Mouse (Mus musculus): ENCODE data around the gene Slc23a4. TPM values are rescaled to one million over a fixed set of nuclear protein-coding genes. Genes with fewer than 3 reads are reported as not detected.

Gene Slc23a4
- total RNA-seq (2021) (under 1 TPM; 0.16 to 0.21 TPM), polyA plus RNA-seq (2012; rRNA removed) (0.55 and 0.76 TPM in 2 replicates)
- long read RNA-seq, result 0 reads

GRCm38 (mm10) chr6:34988081-34988761, at the start of gene Slc23a4:
Gene Slc23a4 (minus strand): TSS chr6:34988404.
- intact Hi-C loops (cut with DNase I), result no loop called here
- TF ChIP-seq POLR2A (IDR thresholded peaks at IDR 0.05; ENCODE audit: insufficient read depth, low read depth, low read length) (no peak), EP300 (IDR thresholded peaks at IDR 0.05; ENCODE audit: insufficient read depth, low read depth, low read length) (no peak), CTCF (IDR thresholded peaks at IDR 0.05) (no peak)
- DNase-seq, result no peak
- Histone ChIP-seq H3K27me3 (ENCODE audit: control insufficient read depth, insufficient read depth, low read length) (no peaks in the 10 kb centered on the region), H3K36me3 (ENCODE audit: control insufficient read depth, insufficient read depth, low read length) (no peaks in the 10 kb centered on the region), H3K4me1 (ENCODE audit: control insufficient read depth, insufficient read depth, low read length) (peaks cover 4% of the 10 kb centered on the region; the same call in 1 of the 2 replicates), H3K9ac (ENCODE audit: low read depth, low read length) (no peak within 1 kb of the TSS), H3K27ac (no peak within 1 kb of the TSS), H3K79me2 (replicated peaks; ENCODE audit: control insufficient read depth, insufficient read depth, low read length) (no peaks in the 10 kb centered on the region), H3K4me3 (no peak within 1 kb of the TSS)
- WGBS, result 25% methylated on average over 20 of the region's 20 CpGs

DNA sequence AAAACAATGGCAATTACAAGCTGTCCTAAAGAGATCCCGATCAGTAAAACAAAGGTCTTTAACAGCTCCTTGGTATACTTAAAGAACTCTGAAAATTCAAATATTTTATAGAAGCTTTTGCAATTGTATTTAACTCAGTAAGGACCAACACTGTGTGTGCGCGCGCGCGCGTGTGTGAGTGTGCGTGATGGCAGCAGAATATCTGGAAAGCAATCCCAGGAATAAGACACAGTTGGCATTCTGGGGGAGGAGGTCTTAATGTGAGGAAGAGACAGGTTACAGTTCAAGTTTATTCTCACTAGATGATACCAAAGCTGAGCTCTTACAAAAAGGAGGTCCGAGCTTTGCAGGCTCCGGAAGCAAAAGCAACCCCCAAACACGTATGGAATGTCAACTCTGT, 45.1 kb upstream of the Slc23a4 start:
- no peaks in the 10 kb centered on the region for H3K79me2 ChIP-seq (replicated peaks; ENCODE audit: control insufficient read depth, insufficient read depth, low read length)
- H3K36me3 ChIP-seq (ENCODE audit: control insufficient read depth, insufficient read depth, low read length), result no peaks in the 10 kb centered on the region
- H3K4me3 ChIP-seq, result no peak overlapping the region
- intact Hi-C loops (cut with DNase I), result no loop called here
- H3K9ac ChIP-seq (ENCODE audit: low read depth, low read length), result no peak overlapping the region
- TF ChIP-seq EP300 (IDR thresholded peaks at IDR 0.05; ENCODE audit: insufficient read depth, low read depth, low read length) (no peak), POLR2A (IDR thresholded peaks at IDR 0.05; ENCODE audit: insufficient read depth, low read depth, low read length) (no peak), CTCF (IDR thresholded peaks at IDR 0.05) (no peak)
- no peaks in the 10 kb centered on the region for H3K27me3 ChIP-seq (ENCODE audit: control insufficient read depth, insufficient read depth, low read length)
- no peak overlapping the region for H3K27ac ChIP-seq
- 93% methylated on average over 11 of the region's 11 CpGs for WGBS
- no peaks in the 10 kb centered on the region for H3K4me1 ChIP-seq (ENCODE audit: control insufficient read depth, insufficient read depth, low read length)
- no peak for DNase-seq

DNA sequence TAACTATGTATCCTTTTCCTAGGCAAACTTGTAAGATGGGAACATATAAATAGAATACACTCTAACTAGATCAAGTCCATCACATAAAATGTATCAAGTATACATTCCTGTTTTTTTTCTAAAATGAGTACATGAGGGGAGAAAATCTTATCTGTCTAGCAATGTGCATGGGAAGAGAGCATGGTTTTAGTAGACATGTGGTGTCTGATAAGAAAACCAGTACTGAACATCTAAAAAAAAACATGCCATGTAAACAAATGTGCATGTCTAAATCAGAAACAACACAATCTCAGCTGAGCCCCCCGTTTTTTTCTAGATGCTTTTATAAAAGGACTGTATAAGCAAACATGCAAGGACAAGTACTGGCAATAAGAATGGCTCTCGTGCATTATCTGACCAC, 44.5 kb upstream of the Slc23a4 start:
- no peak for DNase-seq
- TF ChIP-seq POLR2A (IDR thresholded peaks at IDR 0.05; ENCODE audit: insufficient read depth, low read depth, low read length), result no peak
- no peak for TF ChIP-seq CTCF (IDR thresholded peaks at IDR 0.05)
- no peak for TF ChIP-seq EP300 (IDR thresholded peaks at IDR 0.05; ENCODE audit: insufficient read depth, low read depth, low read length)
- H3K9ac ChIP-seq (ENCODE audit: low read depth, low read length), result no peak overlapping the region
- no peaks in the 10 kb centered on the region for H3K27me3 ChIP-seq (ENCODE audit: control insufficient read depth, insufficient read depth, low read length)
- H3K27ac ChIP-seq, result no peak overlapping the region
- H3K79me2 ChIP-seq (replicated peaks; ENCODE audit: control insufficient read depth, insufficient read depth, low read length), result no peaks in the 10 kb centered on the region
- no peaks in the 10 kb centered on the region for H3K4me1 ChIP-seq (ENCODE audit: control insufficient read depth, insufficient read depth, low read length)
- H3K36me3 ChIP-seq (ENCODE audit: control insufficient read depth, insufficient read depth, low read length), result no peaks in the 10 kb centered on the region
- 65% methylated on average over 2 of the region's 2 CpGs for whole genome bisulfite sequencing
- intact Hi-C loops (cut with DNase I), result no loop called here
- no peak overlapping the region for H3K4me3 ChIP-seq

DNA sequence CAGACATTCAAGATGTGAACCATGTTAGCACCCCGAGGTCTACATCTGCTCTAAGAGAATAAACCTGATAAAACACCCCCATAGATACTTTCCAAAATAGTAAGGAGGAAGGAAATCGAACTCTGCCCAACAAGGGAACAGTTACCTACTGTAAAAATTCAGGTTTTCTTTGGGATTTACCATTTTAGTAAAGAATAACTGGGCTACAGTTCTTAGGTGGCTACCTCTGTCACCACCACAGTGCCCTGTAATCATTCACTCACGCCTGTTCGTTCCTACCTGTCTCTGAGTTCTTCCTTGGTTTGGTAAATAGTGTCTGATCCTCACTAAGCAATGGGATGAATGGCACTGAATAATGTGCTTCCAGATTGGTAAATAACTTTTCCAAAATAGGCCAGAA, 42.6 kb upstream of the Slc23a4 start:
- intact Hi-C loops (cut with DNase I), result no loop called here
- no peak for DNase-seq
- Histone ChIP-seq H3K79me2 (replicated peaks; ENCODE audit: control insufficient read depth, insufficient read depth, low read length) (no peaks in the 10 kb centered on the region), H3K4me1 (ENCODE audit: control insufficient read depth, insufficient read depth, low read length) (peaks cover 1% of the 10 kb centered on the region; the same call in 1 of the 2 replicates), H3K27me3 (ENCODE audit: control insufficient read depth, insufficient read depth, low read length) (no peaks in the 10 kb centered on the region), H3K27ac (no peak overlapping the region), H3K9ac (ENCODE audit: low read depth, low read length) (no peak overlapping the region), H3K36me3 (ENCODE audit: control insufficient read depth, insufficient read depth, low read length) (no peaks in the 10 kb centered on the region), H3K4me3 (no peak overlapping the region)
- TF ChIP-seq POLR2A (IDR thresholded peaks at IDR 0.05; ENCODE audit: insufficient read depth, low read depth, low read length), result no peak
- no peak for TF ChIP-seq EP300 (IDR thresholded peaks at IDR 0.05; ENCODE audit: insufficient read depth, low read depth, low read length)
- TF ChIP-seq CTCF (IDR thresholded peaks at IDR 0.05), result no peak
- WGBS, result 87% methylated on average over 4 of the region's 4 CpGs

DNA sequence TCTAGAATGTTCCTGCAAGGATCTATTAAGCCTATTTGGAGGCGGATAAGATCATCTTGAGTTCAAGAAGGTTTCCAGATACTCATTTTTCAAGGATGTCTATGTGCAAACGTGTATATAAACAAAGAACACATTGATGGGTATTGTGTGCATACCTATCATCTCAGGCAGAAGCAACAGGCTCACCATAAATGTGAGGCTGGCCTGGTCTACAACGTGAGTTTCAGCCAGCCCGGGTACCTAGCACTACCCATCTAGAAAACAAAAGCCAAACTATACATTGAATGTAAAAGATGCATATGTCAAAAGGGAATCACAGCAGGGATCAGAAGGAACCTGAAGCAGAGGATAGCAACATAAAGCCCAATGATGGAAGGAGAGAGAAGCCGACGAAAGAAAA, 42.0 kb upstream of the Slc23a4 start:
- 92% methylated on average over 6 of the region's 6 CpGs for whole genome bisulfite sequencing
- Histone ChIP-seq H3K27me3 (ENCODE audit: control insufficient read depth, insufficient read depth, low read length) (no peaks in the 10 kb centered on the region), H3K27ac (no peak overlapping the region), H3K4me1 (ENCODE audit: control insufficient read depth, insufficient read depth, low read length) (peaks cover 1% of the 10 kb centered on the region; the same call in 1 of the 2 replicates), H3K9ac (ENCODE audit: low read depth, low read length) (no peak overlapping the region), H3K36me3 (ENCODE audit: control insufficient read depth, insufficient read depth, low read length) (no peaks in the 10 kb centered on the region), H3K4me3 (no peak overlapping the region), H3K79me2 (replicated peaks; ENCODE audit: control insufficient read depth, insufficient read depth, low read length) (no peaks in the 10 kb centered on the region)
- TF ChIP-seq POLR2A (IDR thresholded peaks at IDR 0.05; ENCODE audit: insufficient read depth, low read depth, low read length) (no peak), CTCF (IDR thresholded peaks at IDR 0.05) (no peak), EP300 (IDR thresholded peaks at IDR 0.05; ENCODE audit: insufficient read depth, low read depth, low read length) (no peak)
- no peak for DNase-seq
- intact Hi-C loops (cut with DNase I), result no loop called here

- Histone ChIP-seq H3K9ac (ENCODE audit: low read depth, low read length) (no peak overlapping the region), H3K27me3 (ENCODE audit: control insufficient read depth, insufficient read depth, low read length) (no peaks in the 10 kb centered on the region), H3K79me2 (replicated peaks; ENCODE audit: control insufficient read depth, insufficient read depth, low read length) (no peaks in the 10 kb centered on the region), H3K4me3 (no peak overlapping the region), H3K27ac (no peak overlapping the region), H3K4me1 (ENCODE audit: control insufficient read depth, insufficient read depth, low read length) (peaks cover 1% of the 10 kb centered on the region; the same call in 1 of the 2 replicates), H3K36me3 (ENCODE audit: control insufficient read depth, insufficient read depth, low read length) (no peaks in the 10 kb centered on the region)
- WGBS, result 92% methylated on average over 2 of the region's 2 CpGs
- intact Hi-C loops (cut with DNase I), result no loop called here
- TF ChIP-seq EP300 (IDR thresholded peaks at IDR 0.05; ENCODE audit: insufficient read depth, low read depth, low read length) (no peak), POLR2A (IDR thresholded peaks at IDR 0.05; ENCODE audit: insufficient read depth, low read depth, low read length) (no peak), CTCF (IDR thresholded peaks at IDR 0.05) (no peak)
- no peak for DNase-seq
These were observed 39.8 kb upstream of the Slc23a4 start for GRCm38 (mm10) chr6:35028023-35028422.
